Mouse (Mus musculus) R1 (cell line): ENCODE measurements around the gene Il3.

ENCODE experiments used
- DNase-seq: peaks from one replicate; pipeline ENCODE4 v3.0.0-alpha.2; 2018; ENCODE audit warnings: low read depth, low spot score

Il3 gene

DNA sequence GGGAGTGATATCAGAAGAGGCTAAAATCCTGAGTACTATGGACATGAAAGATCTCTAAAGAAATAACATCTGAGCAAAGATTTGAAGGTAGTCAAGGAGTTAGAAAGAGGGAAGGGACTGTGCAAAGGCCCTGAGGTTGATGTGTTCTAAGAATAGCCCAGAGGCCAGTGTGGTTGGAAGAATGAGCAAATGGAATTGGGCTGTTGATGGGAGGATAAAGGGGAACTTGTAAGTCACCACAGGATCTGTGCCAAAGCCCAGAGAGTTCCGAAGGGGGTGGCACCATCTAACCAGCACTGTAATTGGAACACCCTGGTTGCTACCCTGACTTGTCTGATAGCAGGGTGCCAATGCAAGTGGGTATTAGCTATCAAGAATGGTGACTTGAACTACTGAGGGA, 47.9 kb downstream of the Il3 start:
- DNase-seq, result no peak

DNA sequence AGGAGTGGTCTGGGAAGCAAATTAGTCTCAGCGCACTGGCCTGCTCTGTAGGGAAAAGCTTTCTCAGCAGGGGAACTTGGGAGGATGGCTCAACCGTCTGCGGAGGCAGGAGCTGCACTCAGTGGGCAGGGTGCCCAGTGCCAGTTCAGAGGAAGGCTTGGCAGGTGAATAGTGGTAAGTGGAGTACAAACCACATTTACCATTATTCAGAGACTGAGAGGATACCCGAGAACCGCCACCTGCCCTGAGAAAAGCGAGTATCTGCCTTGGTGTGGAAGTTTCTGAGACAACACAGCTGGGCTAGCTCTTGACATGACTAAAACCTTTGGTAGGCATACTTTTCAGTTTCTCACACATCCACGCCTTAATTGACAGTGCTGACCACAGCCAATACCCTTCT, 49.7 kb downstream of the Il3 start:
- DNase-seq, result no peak

DNA sequence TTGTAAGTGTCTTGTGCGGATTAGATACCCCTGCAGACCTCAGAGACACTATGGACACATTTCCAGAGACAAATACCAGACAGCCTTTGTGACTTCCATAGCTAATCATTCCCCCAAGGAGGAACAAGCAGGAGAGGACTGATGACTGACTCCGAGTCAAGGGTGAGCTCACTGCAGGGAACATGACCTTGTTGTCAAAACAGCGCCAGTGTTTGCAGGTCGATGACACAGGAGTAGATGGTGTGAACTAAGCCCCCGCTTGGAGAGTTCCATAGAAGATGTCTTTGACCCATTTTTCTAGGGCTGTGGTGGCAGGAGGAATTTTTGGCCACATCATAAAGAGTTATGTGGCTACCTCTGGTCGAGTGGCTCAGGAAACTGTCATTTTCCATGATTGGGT, 51.0 kb downstream of the Il3 start:
- DNase-seq, result no peak
